Mouse (Mus musculus) urinary bladder, adult 2 months (tissue): ENCODE data around the gene Vsig10. TPM values are rescaled to one million over a fixed set of nuclear protein-coding genes. Genes with fewer than 3 reads are reported as not detected.

Source experiments
- DNase-seq: peaks from one replicate; pipeline ENCODE4 v3.0.0; 2022; ENCODE audit warnings: low spot score
- polyA plus RNA-seq: library from polyadenylated mRNA; depleted of rRNA; stranded (reverse); fragments of >200 nt; gene quantifications from 2 replicates; pipeline ENCODE4 v1.2.3, GENCODE M21; 2012; rRNA removed

Vsig10 gene
- polyA plus RNA-seq, 1 experiment: 35.6 TPM

GRCm38 (mm10) chr5:117380199-117380598 is 61.3 kb downstream of the Vsig10 start:
- no peak for DNase-seq

- no peak for DNase-seq
These were observed 62.9 kb downstream of the Vsig10 start for GRCm38 (mm10) chr5:117381785-117382184.

GRCm38 (mm10) chr5:117383198-117383597 is 64.3 kb downstream of the Vsig10 start:
- no peak for DNase-seq

- DNase-seq: peak; percentile 39
These were observed 69.4 kb downstream of the Vsig10 start for GRCm38 (mm10) chr5:117388296-117388751.

- DNase-seq: peak; percentile 85
These were observed 70.0 kb downstream of the Vsig10 start, which contains the start of gene Rfc5 for GRCm38 (mm10) chr5:117388877-117389276. TSS of gene Rfc5 (minus strand) at chr5:117389047.

- DNase-seq: no peak
These were observed 72.0 kb downstream of the Vsig10 start for GRCm38 (mm10) chr5:117390895-117391294.

- no peak for DNase-seq
These were observed 77.0 kb downstream of the Vsig10 start for GRCm38 (mm10) chr5:117395834-117396233.

GRCm38 (mm10) chr5:117396596-117397014 is 77.7 kb downstream of the Vsig10 start:
- DNase-seq: no peak

GRCm38 (mm10) chr5:117397371-117397770 is 78.5 kb downstream of the Vsig10 start:
- no peak for DNase-seq

- DNase-seq: no peak
These were observed 79.2 kb downstream of the Vsig10 start for GRCm38 (mm10) chr5:117398007-117398550.

- no peak for DNase-seq
These were observed 80.4 kb downstream of the Vsig10 start for GRCm38 (mm10) chr5:117399281-117399680.

GRCm38 (mm10) chr5:117403609-117404008 is 84.7 kb downstream of the Vsig10 start:
- no peak for DNase-seq

Other genes starting within 250 kb of the Vsig10 start
- gene Suds3, start 203.0 kb upstream of the Vsig10 start, polyA plus RNA-seq: 69.9 and 73.2 TPM in 2 replicates
- 18.1 and 21.7 TPM in 2 replicates for gene Taok3, start 199.0 kb upstream of the Vsig10 start, polyA plus RNA-seq
- 416 and 521 TPM in 2 replicates for gene Pebp1, start 31.5 kb upstream of the Vsig10 start, polyA plus RNA-seq
- 86.6 and 94.6 TPM in 2 replicates for gene Wsb2, start 38.2 kb downstream of the Vsig10 start, polyA plus RNA-seq
- 13.0 and 15.4 TPM in 2 replicates for gene Rfc5, start 70.0 kb downstream of the Vsig10 start, polyA plus RNA-seq
- gene Ksr2, start 94.9 kb downstream of the Vsig10 start, polyA plus RNA-seq: 0.83 and 1.9 TPM in 2 replicates